Mouse (Mus musculus) liver, adult 2 months (tissue): ENCODE measurements around the gene Srgap3.

Experiments
- CTCF ChIP-seq: fragments of 200-500 bp; IDR thresholded peaks from 2 replicates; pipeline ENCODE4 v1.5.1; 2011; ENCODE audit warnings: low read depth, low read length, control low read depth
- POLR2A ChIP-seq: fragments of 200-500 bp; IDR thresholded peaks from 2 replicates; pipeline ENCODE4 v1.6.1; 2011; ENCODE audit warnings: low read length, control low read depth; ENCODE audit not compliant: insufficient read depth; ENCODE audit errors: extremely low read depth

DNA sequence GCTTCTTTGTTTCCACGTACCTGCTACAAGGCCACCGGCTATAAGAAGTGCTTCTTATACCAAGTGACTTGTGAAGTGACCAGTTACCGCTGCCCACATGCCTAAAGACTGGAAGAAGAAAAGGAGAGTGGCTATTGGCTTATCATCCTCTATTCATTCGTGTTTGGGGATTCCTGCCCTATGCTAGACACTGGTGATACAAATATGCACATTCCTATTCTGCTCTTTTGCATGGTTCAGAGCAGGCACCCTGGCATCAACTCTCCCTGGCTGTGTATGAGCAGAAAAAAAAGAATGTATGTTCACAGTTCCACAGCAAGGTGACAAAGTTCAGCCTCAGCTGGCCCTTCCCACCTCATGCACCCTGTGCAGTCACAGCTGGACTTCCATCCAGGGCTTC, 81.0 kb downstream of the Srgap3 start:
- TF ChIP-seq CTCF (no peak), POLR2A (no peak)
